Mouse (Mus musculus): ENCODE data around the gene Exo5. TPM values are rescaled to one million over a fixed set of nuclear protein-coding genes. Genes with fewer than 3 reads are reported as not detected.

Exo5 gene
- polyA plus RNA-seq, 1 experiment = 9.4 TPM

GRCm38 (mm10) chr4:120921461-120921860 lies 3.4 kb downstream of the Exo5 start:
- Histone ChIP-seq H3K4me1 (ENCODE audit: control insufficient read depth, insufficient read depth, low read length) (no peaks in the 10 kb centered on the region), H3K27ac (ENCODE audit: insufficient read depth, low read length) (no peak overlapping the region), H3K4me3 (replicated peaks; ENCODE audit: insufficient read depth, low read depth, low read length) (no peak overlapping the region), H3K27me3 (ENCODE audit: control insufficient read depth, insufficient read depth, low read length) (no peaks in the 10 kb centered on the region)
- 96% methylated on average over 8 of the region's 8 CpGs for WGBS
- no peak for DNase-seq
- TF ChIP-seq CTCF (IDR thresholded peaks at IDR 0.05; ENCODE audit: borderline replicate concordance, insufficient read depth, low read depth, low read length) (no peak), POLR2A (IDR thresholded peaks at IDR 0.05; ENCODE audit: borderline replicate concordance, insufficient read depth, low read length) (no peak)

GRCm38 (mm10) chr4:120914501-120914900 lies 10.3 kb downstream of the Exo5 start:
- DNase-seq = no peak
- Histone ChIP-seq H3K4me3 (replicated peaks; ENCODE audit: insufficient read depth, low read depth, low read length) (no peak overlapping the region), H3K27ac (ENCODE audit: insufficient read depth, low read length) (no peak overlapping the region), H3K4me1 (ENCODE audit: control insufficient read depth, insufficient read depth, low read length) (0 out of 2 replicates have a peak, but pooled peaks cover 2% of the 10 kb centered on the region), H3K27me3 (ENCODE audit: control insufficient read depth, insufficient read depth, low read length) (no peaks in the 10 kb centered on the region)
- no peak for TF ChIP-seq POLR2A (IDR thresholded peaks at IDR 0.05; ENCODE audit: borderline replicate concordance, insufficient read depth, low read length)
- no peak for TF ChIP-seq CTCF (IDR thresholded peaks at IDR 0.05; ENCODE audit: borderline replicate concordance, insufficient read depth, low read depth, low read length)
- WGBS = 78% methylated on average over 4 of the region's 4 CpGs

GRCm38 (mm10) chr4:120913861-120914260 lies 11.0 kb downstream of the Exo5 start:
- TF ChIP-seq POLR2A (IDR thresholded peaks at IDR 0.05; ENCODE audit: borderline replicate concordance, insufficient read depth, low read length) (no peak), CTCF (IDR thresholded peaks at IDR 0.05; ENCODE audit: borderline replicate concordance, insufficient read depth, low read depth, low read length) (no peak)
- Histone ChIP-seq H3K27ac (ENCODE audit: insufficient read depth, low read length) (no peak overlapping the region), H3K27me3 (ENCODE audit: control insufficient read depth, insufficient read depth, low read length) (no peaks in the 10 kb centered on the region), H3K4me3 (replicated peaks; ENCODE audit: insufficient read depth, low read depth, low read length) (no peak overlapping the region), H3K4me1 (ENCODE audit: control insufficient read depth, insufficient read depth, low read length) (0 out of 2 replicates have a peak, but pooled peaks cover 3% of the 10 kb centered on the region)
- WGBS = 86% methylated on average over 1 of the region's 1 CpGs
- no peak for DNase-seq

GRCm38 (mm10) chr4:120913443-120913842 lies 11.4 kb downstream of the Exo5 start:
- Histone ChIP-seq H3K4me1 (ENCODE audit: control insufficient read depth, insufficient read depth, low read length) (0 out of 2 replicates have a peak, but pooled peaks cover 3% of the 10 kb centered on the region), H3K27me3 (ENCODE audit: control insufficient read depth, insufficient read depth, low read length) (no peaks in the 10 kb centered on the region), H3K27ac (ENCODE audit: insufficient read depth, low read length) (no peak overlapping the region), H3K4me3 (replicated peaks; ENCODE audit: insufficient read depth, low read depth, low read length) (no peak overlapping the region)
- 71% methylated on average over 8 of the region's 8 CpGs for WGBS
- TF ChIP-seq CTCF (IDR thresholded peaks at IDR 0.05; ENCODE audit: borderline replicate concordance, insufficient read depth, low read depth, low read length) (no peak), POLR2A (IDR thresholded peaks at IDR 0.05; ENCODE audit: borderline replicate concordance, insufficient read depth, low read length) (no peak)
- DNase-seq = no peak

- Histone ChIP-seq H3K27me3 (ENCODE audit: control insufficient read depth, insufficient read depth, low read length) (no peaks in the 10 kb centered on the region), H3K4me3 (replicated peaks; ENCODE audit: insufficient read depth, low read depth, low read length) (no peak overlapping the region), H3K4me1 (ENCODE audit: control insufficient read depth, insufficient read depth, low read length) (0 out of 2 replicates have a peak, but pooled peaks cover 3% of the 10 kb centered on the region), H3K27ac (ENCODE audit: insufficient read depth, low read length) (no peak overlapping the region)
- 64% methylated on average over 4 of the region's 4 CpGs for WGBS
- TF ChIP-seq CTCF (IDR thresholded peaks at IDR 0.05; ENCODE audit: borderline replicate concordance, insufficient read depth, low read depth, low read length) = no peak
- no peak for TF ChIP-seq POLR2A (IDR thresholded peaks at IDR 0.05; ENCODE audit: borderline replicate concordance, insufficient read depth, low read length)
- DNase-seq = no peak
Measured at GRCm38 (mm10) chr4:120912866-120913265, 12.0 kb downstream of the Exo5 start.

- 63% methylated on average over 6 of the region's 6 CpGs for WGBS
- DNase-seq = peak in 1 of 2 experiments; percentile 54
- no peaks in the 10 kb centered on the region for H3K27me3 ChIP-seq (ENCODE audit: control insufficient read depth, insufficient read depth, low read length)
- H3K27ac ChIP-seq (ENCODE audit: insufficient read depth, low read length) = no peak overlapping the region
- H3K4me3 ChIP-seq (replicated peaks; ENCODE audit: insufficient read depth, low read depth, low read length) = no peak overlapping the region
- H3K4me1 ChIP-seq (ENCODE audit: control insufficient read depth, insufficient read depth, low read length) = 0 out of 2 replicates have a peak, but pooled peaks cover 3% of the 10 kb centered on the region
- no peak for TF ChIP-seq POLR2A (IDR thresholded peaks at IDR 0.05; ENCODE audit: borderline replicate concordance, insufficient read depth, low read length)
- TF ChIP-seq CTCF (IDR thresholded peaks at IDR 0.05; ENCODE audit: borderline replicate concordance, insufficient read depth, low read depth, low read length) = no peak
Measured at GRCm38 (mm10) chr4:120911086-120911485, 13.7 kb downstream of the Exo5 start.

GRCm38 (mm10) chr4:120909558-120910150 lies 15.2 kb downstream of the Exo5 start:
- no peaks in the 10 kb centered on the region for H3K27me3 ChIP-seq (ENCODE audit: control insufficient read depth, insufficient read depth, low read length)
- TF ChIP-seq POLR2A (IDR thresholded peaks at IDR 0.05; ENCODE audit: borderline replicate concordance, insufficient read depth, low read length) (no peak), CTCF (IDR thresholded peaks at IDR 0.05; ENCODE audit: borderline replicate concordance, insufficient read depth, low read depth, low read length) (peak; percentile 93)
- peak overlapping the region; percentile 32 for H3K4me3 ChIP-seq (replicated peaks; ENCODE audit: insufficient read depth, low read depth, low read length)
- peak overlapping the region; percentile 60; the same call in 1 of the 2 replicates for H3K27ac ChIP-seq (ENCODE audit: insufficient read depth, low read length)
- peaks cover 6% of the 10 kb centered on the region; the same call in 1 of the 2 replicates for H3K4me1 ChIP-seq (ENCODE audit: control insufficient read depth, insufficient read depth, low read length)
- DNase-seq = peak; percentile 75 to 80
- WGBS = 9% methylated on average over 15 of the region's 15 CpGs

GRCm38 (mm10) chr4:120905644-120906043 lies 19.2 kb downstream of the Exo5 start:
- WGBS = 82% methylated on average over 5 of the region's 5 CpGs
- no peak overlapping the region for H3K4me3 ChIP-seq (replicated peaks; ENCODE audit: insufficient read depth, low read depth, low read length)
- no peaks in the 10 kb centered on the region for H3K27me3 ChIP-seq (ENCODE audit: control insufficient read depth, insufficient read depth, low read length)
- peaks cover 8% of the 10 kb centered on the region; the same call in 1 of the 2 replicates for H3K4me1 ChIP-seq (ENCODE audit: control insufficient read depth, insufficient read depth, low read length)
- no peak overlapping the region for H3K27ac ChIP-seq (ENCODE audit: insufficient read depth, low read length)
- no peak for DNase-seq
- TF ChIP-seq CTCF (IDR thresholded peaks at IDR 0.05; ENCODE audit: borderline replicate concordance, insufficient read depth, low read depth, low read length) = no peak
- no peak for TF ChIP-seq POLR2A (IDR thresholded peaks at IDR 0.05; ENCODE audit: borderline replicate concordance, insufficient read depth, low read length)
